Mouse (Mus musculus) adrenal gland (tissue): ENCODE results near the gene Trib2.

Experiments used
- intact Hi-C: fragments of 180-260 bp; cut with DNase I; formaldehyde crosslinking; loops from one replicate; pipeline ENCODE4 v1.15.1; 2025

Gene Trib2

GRCm38 (mm10) chr12:15814249-15815081, 2.3 kb downstream of the Trib2 start:
- intact Hi-C loops = loop anchor here (5.0 to 10.0 kb wide), 5 partner anchors 190 to 720 kb away; no protein-coding TSS in a partner anchor

- intact Hi-C loops = loop anchor here (2.0 to 10.0 kb wide), 5 partner anchors 191 to 721 kb away; no protein-coding TSS in a partner anchor
Measured at GRCm38 (mm10) chr12:15813819-15814165, 2.9 kb downstream of the Trib2 start.

- intact Hi-C loops = loop anchor here (2.0 to 10.0 kb wide), 5 partner anchors 192 to 722 kb away; no protein-coding TSS in a partner anchor
Measured at GRCm38 (mm10) chr12:15813133-15813818, 3.4 kb downstream of the Trib2 start.

DNA sequence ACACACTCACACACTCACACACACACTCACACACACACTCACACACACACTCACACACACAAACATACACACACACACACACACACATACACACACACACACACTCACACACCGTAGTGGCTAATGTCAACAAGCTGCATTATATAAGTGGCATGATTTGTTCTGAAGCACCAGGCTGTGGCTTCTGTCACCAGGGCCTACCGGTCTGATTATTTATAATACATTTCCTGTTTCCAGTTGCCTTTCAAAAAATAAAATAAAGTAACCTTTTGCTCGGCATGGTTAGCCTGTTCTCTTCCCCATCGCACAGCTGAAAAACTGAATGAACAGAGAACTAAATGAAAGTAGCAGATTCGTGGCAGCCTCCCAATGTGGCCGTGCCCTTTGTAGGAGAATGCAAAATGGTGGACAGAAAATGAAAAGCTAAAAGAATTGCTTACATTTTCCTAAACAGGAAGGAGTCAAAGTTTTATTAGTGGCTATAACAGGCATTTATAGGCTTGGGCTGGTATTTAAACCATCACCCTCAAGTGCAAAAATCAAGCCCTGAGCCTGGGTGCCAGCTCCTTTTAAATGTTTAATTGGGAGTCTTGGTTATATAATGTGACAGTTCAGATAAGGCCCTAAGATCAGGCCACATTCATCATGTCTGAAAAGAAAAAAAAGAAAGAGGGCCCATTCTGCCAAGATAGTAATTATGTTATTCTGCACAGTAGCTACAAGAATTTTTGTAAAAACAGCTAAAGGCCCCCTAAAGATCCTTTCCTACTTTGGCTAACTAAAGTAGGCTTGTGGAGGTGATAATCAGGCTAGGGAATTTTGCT, 4.4 kb downstream of the Trib2 start:
- intact Hi-C loops = loop anchor here (2.0 to 10.0 kb wide), 5 partner anchors 192 to 722 kb away; no protein-coding TSS in a partner anchor

DNA sequence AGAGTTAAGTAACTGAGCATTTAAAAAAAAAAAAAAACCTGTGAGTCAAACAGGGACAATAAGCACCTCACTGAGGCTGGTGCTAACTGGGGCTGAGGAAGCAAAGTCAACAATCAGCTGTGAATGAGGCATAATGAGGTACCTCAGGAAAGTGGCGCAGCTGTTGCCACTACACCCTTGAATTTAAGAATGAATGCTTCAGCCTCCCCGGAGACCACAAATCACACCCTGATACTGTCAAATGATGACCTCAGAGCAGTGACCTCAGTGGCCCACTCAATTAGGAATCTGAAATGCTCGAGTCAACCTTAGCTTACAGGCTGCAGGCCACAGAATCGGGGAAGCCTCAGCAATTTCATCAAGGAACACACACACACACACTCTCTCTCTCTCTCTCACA, 5.0 kb downstream of the Trib2 start:
- intact Hi-C loops = loop anchor here (2.0 to 10.0 kb wide), 5 partner anchors 193 to 723 kb away; no protein-coding TSS in a partner anchor

GRCm38 (mm10) chr12:15810926-15811325, 5.8 kb downstream of the Trib2 start:
- intact Hi-C loops = loop anchor here (10.0 kb wide), 4 partner anchors 194 to 724 kb away; no protein-coding TSS in a partner anchor

- intact Hi-C loops = loop anchor here (10.0 kb wide), 4 partner anchors 195 to 725 kb away; no protein-coding TSS in a partner anchor
Measured at GRCm38 (mm10) chr12:15809657-15810056, 7.1 kb downstream of the Trib2 start.

DNA sequence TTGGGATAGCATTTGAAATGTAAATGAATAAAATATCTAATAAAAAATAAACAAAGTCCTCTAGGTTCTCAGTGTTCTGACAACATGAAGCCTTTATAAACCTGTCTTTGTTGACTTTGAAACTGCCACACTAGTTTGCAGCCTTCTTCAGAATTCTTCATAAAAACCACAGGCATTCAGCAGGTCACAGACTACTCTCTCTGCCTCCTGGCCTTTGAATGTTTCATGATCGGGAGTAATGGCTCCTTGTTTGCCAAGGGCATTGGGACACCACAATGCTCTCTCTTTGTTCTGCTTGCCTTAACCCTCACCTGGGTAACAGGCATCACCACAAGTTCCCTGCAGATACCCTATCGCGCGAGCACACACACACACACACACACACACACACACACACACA, 7.5 kb downstream of the Trib2 start:
- intact Hi-C loops = no loop called here

DNA sequence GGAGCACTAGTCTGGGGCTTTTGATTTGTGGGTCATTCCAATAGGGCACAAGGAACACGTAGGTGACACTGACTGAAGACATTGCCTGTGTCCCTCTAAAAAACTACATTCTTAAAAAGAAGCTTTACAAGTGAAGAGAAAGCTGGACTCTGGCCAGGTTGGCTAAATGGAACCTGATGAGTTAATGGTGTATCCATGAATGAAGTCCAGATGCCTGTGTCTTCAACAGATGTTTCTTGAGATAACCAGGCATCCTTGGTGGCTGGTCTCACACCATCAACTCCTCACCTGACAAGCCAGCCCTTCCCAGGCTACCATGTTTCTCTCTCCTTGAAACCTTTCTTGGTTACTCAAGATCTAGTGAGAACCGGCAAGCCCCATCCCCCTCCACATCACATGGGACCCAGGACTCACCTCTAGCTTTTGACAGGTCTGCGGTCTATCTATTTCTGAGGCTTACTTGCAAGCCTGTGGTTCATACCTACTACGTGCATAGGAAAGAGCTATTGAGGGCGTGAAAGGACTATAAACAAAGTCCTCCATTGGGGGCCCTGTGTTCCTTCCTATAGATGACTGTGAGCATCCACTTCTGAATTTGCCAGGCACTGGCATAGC, 8.4 kb downstream of the Trib2 start:
- intact Hi-C loops = no loop called here

GRCm38 (mm10) chr12:15804931-15805331, 11.8 kb downstream of the Trib2 start:
- intact Hi-C loops = no loop called here

DNA sequence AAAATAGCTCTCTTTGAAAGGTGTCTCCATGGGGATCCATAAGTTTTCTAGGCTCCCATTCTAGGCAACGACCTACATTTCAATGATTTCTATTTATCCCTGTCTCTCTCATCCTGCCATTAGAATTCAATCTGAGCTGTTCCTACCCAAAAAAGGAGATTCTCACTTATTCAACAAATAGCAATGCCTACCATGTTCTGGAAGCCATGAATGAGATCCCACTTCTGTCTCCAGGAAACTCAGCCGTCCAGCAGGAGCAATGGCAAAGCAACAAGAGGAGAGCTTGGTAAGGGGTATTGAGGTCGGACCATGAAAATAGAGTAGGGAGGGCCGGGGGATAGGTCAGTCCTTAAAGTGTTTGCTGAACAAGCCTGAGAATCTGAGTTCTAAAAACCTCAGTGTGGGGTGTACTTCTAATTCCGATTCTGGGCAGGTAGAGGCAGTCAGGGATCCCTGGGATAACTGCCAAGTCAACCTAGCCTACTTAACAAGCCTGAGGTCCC, 12.7 kb downstream of the Trib2 start:
- intact Hi-C loops = no loop called here

GRCm38 (mm10) chr12:15801571-15801930, 15.2 kb downstream of the Trib2 start:
- intact Hi-C loops = no loop called here

- intact Hi-C loops = no loop called here
Measured at GRCm38 (mm10) chr12:15800914-15801570, 15.7 kb downstream of the Trib2 start.

DNA sequence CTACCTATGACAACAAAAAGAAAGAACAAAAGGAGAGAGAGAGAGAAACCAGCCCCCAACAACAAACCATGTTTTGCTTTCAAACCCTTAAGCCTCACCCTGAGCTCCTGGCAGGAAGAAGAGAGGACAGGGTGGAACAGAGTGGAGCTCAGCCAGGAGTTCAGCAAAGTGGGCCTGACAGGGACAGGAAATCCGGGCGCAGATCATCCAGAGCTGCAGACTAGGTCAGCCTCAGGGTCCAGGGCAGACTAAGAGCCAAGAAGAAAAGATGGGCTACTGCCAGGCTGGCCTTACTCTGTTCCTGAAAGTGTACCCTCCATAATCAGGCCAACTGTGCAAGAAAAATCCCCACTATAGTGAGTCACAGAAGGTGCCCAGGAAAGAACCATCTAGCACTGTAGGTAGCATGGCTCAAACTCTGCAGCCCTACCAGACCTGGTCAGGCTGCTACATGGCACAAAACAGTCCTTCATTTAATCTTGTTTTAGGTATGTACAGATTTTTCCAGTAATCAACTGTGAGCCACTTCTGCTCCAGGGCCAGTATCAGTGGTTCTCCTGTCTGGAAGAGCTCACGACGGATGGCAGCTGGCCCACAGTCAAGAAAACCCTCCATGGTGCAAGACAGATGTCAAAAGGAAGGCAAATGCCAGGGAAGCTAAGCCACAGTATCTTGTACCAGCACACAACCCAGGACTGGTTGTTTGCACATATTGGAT, 16.4 kb downstream of the Trib2 start:
- intact Hi-C loops = no loop called here

DNA sequence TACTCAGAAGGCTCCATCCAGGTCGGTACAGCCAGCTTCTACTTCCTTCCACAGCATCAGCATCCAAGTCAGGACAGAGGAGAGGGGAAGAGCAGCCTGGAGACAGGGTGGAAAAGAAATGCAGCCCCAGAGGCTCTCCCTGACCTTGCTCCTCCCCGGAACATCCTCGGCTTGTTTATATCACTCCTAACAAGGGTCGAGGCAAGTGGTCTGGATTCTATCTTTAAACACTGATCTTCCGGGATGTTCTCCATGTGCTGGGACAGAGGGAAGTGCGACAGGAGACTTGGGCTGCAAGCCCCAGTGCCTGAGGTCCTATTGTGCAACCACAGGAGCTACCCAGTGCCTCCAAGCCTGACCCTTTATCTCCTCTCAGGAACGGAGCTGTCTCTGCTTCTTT, 18.7 kb downstream of the Trib2 start:
- intact Hi-C loops = no loop called here

- intact Hi-C loops = no loop called here
Measured at GRCm38 (mm10) chr12:15795886-15796285, 20.8 kb downstream of the Trib2 start.

- intact Hi-C loops = no loop called here
Measured at GRCm38 (mm10) chr12:15793336-15793735, 23.4 kb downstream of the Trib2 start.

DNA sequence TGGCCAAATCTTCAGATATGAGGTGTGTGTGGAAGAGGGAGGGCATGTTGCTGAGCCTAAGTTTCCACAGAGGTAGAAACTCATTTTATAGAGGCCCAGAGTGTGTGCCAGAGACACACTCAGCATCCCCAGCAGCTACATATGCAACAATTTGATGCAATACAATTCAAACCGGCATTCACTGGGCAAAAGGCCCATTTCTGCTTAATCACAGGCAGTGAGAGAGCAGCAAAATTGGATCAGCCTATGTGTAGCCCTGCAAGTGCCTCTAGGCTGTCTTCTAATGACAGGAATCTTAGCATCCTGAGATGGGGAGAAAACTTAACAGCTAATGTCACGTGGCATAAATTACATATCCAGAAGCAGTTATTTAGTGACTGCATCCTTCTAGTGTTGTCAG, 26.5 kb downstream of the Trib2 start:
- intact Hi-C loops = no loop called here

- intact Hi-C loops = no loop called here
Measured at GRCm38 (mm10) chr12:15777047-15777446, 39.7 kb downstream of the Trib2 start.

GRCm38 (mm10) chr12:15771686-15772085, 45.0 kb downstream of the Trib2 start:
- intact Hi-C loops = no loop called here
